Mouse (Mus musculus) brain, embryonic 14.5 days (tissue): Measurements from ENCODE around the gene Cyb5r2.

Source experiments
- CTCF ChIP-seq: fragments of 200-500 bp; IDR thresholded peaks from 2 replicates; pipeline ENCODE4 v1.5.1; 2012; ENCODE audit warnings: inconsistent platforms, mild to moderate bottlenecking, moderate library complexity, borderline replicate concordance; ENCODE audit not compliant: insufficient read depth, insufficient read length; ENCODE audit errors: extremely low read depth
- POLR2A ChIP-seq: fragments of 200-500 bp; IDR thresholded peaks from 2 replicates; pipeline ENCODE4 v1.6.1; 2012; ENCODE audit warnings: mild to moderate bottlenecking, inconsistent platforms, borderline replicate concordance; ENCODE audit not compliant: poor library complexity, insufficient read depth, insufficient read length, severe bottlenecking; ENCODE audit errors: extremely low read depth

GRCm38 (mm10) chr7:107747954-107748353, 9.9 kb downstream of the Cyb5r2 start:
- peak; percentile 67; the same call in 1 of the 2 replicates for TF ChIP-seq CTCF
- no peak for TF ChIP-seq POLR2A
